In genomic region chr1:180858763-180859162, GRCm38 (mm10) we compare ENCODE assay signal across 20 mouse cellular contexts. TPM values are rescaled to one million over a fixed set of nuclear protein-coding genes. Genes with fewer than 3 reads are reported as not detected.
DNase-seq lines count a peak whose midpoint lies in the region; ATAC-seq and TF ChIP-seq lines count a peak whose summit lies in the region.
"Had no signal": no experiment of that assay in that cellular context is flagged by ENCODE, and none has a peak within 500 bp of the region (broad histone marks: within the 10 kb centered on the region; RNA-seq: fewer than 3 reads in every experiment).

No protein-coding gene starts in this region.

- peak overlapping the region; percentile 65; the same call in 1 of the 2 replicates for H3K27ac ChIP-seq in liver, embryonic 13.5 days
- H3K27ac ChIP-seq in liver, embryonic 11.5 days (ENCODE audit: low read depth, low read length) = no peak overlapping the region
- H3K27ac ChIP-seq in liver, postnatal 0 days (ENCODE audit: low read depth) = no peak overlapping the region
- H3K27ac ChIP-seq in stomach, postnatal 0 days (replicated peaks) = no peak overlapping the region
- H3K27ac ChIP-seq: embryonic facial prominence, embryonic 12.5 days; forebrain, embryonic 15.5 days; hindbrain, embryonic 10.5 days; hindbrain, embryonic 14.5 days had no signal

- TF ChIP-seq EP300 in liver, postnatal 0 days (IDR thresholded peaks at IDR 0.05; ENCODE audit: low read depth) = no peak
- no peak for TF ChIP-seq EP300 in stomach, postnatal 0 days (optimal IDR thresholded peaks at IDR 0.05)

- no peaks in the 10 kb centered on the region for H3K9me3 ChIP-seq in liver, embryonic 13.5 days (replicated peaks)
- no peaks in the 10 kb centered on the region for H3K9me3 ChIP-seq in liver, embryonic 11.5 days (ENCODE audit: control insufficient read depth, low read length)
- no peaks in the 10 kb centered on the region for H3K9me3 ChIP-seq in liver, postnatal 0 days (ENCODE audit: low read length)
- H3K9me3 ChIP-seq in stomach, postnatal 0 days (ENCODE audit: control insufficient read depth, low read length) = no peaks in the 10 kb centered on the region
- H3K9me3 ChIP-seq: embryonic facial prominence, embryonic 12.5 days; forebrain, embryonic 15.5 days; G1E; heart, embryonic 12.5 days; hindbrain, embryonic 10.5 days had no signal

- no peaks in the 10 kb centered on the region for H3K27me3 ChIP-seq in liver, embryonic 13.5 days
- no peaks in the 10 kb centered on the region for H3K27me3 ChIP-seq in liver, embryonic 11.5 days (replicated peaks; ENCODE audit: control insufficient read depth, insufficient read depth, low read length)
- no peaks in the 10 kb centered on the region for H3K27me3 ChIP-seq in liver, postnatal 0 days (ENCODE audit: insufficient read depth, low read length)
- no peaks in the 10 kb centered on the region for H3K27me3 ChIP-seq in stomach, postnatal 0 days (ENCODE audit: control insufficient read depth, insufficient read depth, low read length)
- H3K27me3 ChIP-seq: embryonic facial prominence, embryonic 12.5 days; forebrain, embryonic 15.5 days; heart, embryonic 12.5 days had no signal

- TF ChIP-seq CTCF in liver, postnatal 0 days (IDR thresholded peaks at IDR 0.05; ENCODE audit: low read depth) = no peak
- no peak for TF ChIP-seq CTCF in stomach, postnatal 0 days (IDR thresholded peaks at IDR 0.05; ENCODE audit: low read depth)

- H3K9ac ChIP-seq in liver, embryonic 13.5 days = no peak overlapping the region
- H3K9ac ChIP-seq in liver, embryonic 11.5 days (ENCODE audit: low read depth, low read length) = no peak overlapping the region
- H3K9ac ChIP-seq in liver, postnatal 0 days (replicated peaks) = no peak overlapping the region
- H3K9ac ChIP-seq in stomach, postnatal 0 days (ENCODE audit: low read length) = no peak overlapping the region
- H3K9ac ChIP-seq: embryonic facial prominence, embryonic 12.5 days; forebrain, embryonic 15.5 days; heart, embryonic 12.5 days; hindbrain, embryonic 14.5 days had no signal

- H3K4me1 ChIP-seq in liver, embryonic 13.5 days (replicated peaks) = peaks cover 61% of the 10 kb centered on the region
- H3K4me1 ChIP-seq in liver, embryonic 11.5 days (replicated peaks; ENCODE audit: control insufficient read depth, insufficient read depth, low read length) = peaks cover 8% of the 10 kb centered on the region
- H3K4me1 ChIP-seq in liver, postnatal 0 days (ENCODE audit: insufficient read depth) = peaks cover 3% of the 10 kb centered on the region; the same call in 1 of the 2 replicates
- H3K4me1 ChIP-seq in stomach, postnatal 0 days (replicated peaks; ENCODE audit: control insufficient read depth, insufficient read depth) = no peaks in the 10 kb centered on the region
- H3K4me1 ChIP-seq: embryonic facial prominence, embryonic 12.5 days; forebrain, embryonic 15.5 days; heart, embryonic 12.5 days; hindbrain, embryonic 10.5 days had no signal

- H3K4me3 ChIP-seq in liver, embryonic 13.5 days (replicated peaks) = no peak overlapping the region
- no peak overlapping the region for H3K4me3 ChIP-seq in liver, embryonic 11.5 days (ENCODE audit: low read depth, low read length)
- H3K4me3 ChIP-seq in liver, postnatal 0 days (ENCODE audit: low read depth, low read length) = no peak overlapping the region
- no peak overlapping the region for H3K4me3 ChIP-seq in stomach, postnatal 0 days (ENCODE audit: low read depth, low read length)
- H3K4me3 ChIP-seq: embryonic facial prominence, embryonic 12.5 days; forebrain, embryonic 15.5 days; heart, embryonic 12.5 days; hindbrain, embryonic 10.5 days had no signal

- no peak for DNase-seq in liver, embryonic 13.5 days
- no peak for DNase-seq in liver, embryonic 11.5 days (ENCODE audit: low spot score)
- DNase-seq in NIH3T3 (ENCODE audit: low read depth) = peak; percentile 14
- no peak for DNase-seq in liver, postnatal 0 days
- no peak for DNase-seq in stomach, postnatal 0 days (ENCODE audit: low spot score)
- DNase-seq in layer of hippocampus, adult 11-12 months (ENCODE audit: low spot score) = no peak
- no peak for DNase-seq in urinary bladder, postnatal 14 days (ENCODE audit: low spot score)
- DNase-seq: adrenal gland, postnatal 25 days; B cell, adult 2 months; cerebellum, adult 2 months; cerebellum, postnatal 25 days; gastrocnemius, postnatal 10 days had no signal

- no peak for ATAC-seq in liver, embryonic 13.5 days (ENCODE audit: low read depth)
- ATAC-seq in liver, embryonic 11.5 days (replicated peaks; ENCODE audit: low FRiP score) = no peak
- ATAC-seq in liver, postnatal 0 days = peak; percentile 49; the same call in 1 of the 2 replicates
- ATAC-seq in stomach, postnatal 0 days (ENCODE audit: low FRiP score, low TSS enrichment) = peak; percentile 68
- ATAC-seq: CD4-positive, CD25-positive, alpha-beta regulatory T cell, adult 4 months; forebrain, embryonic 15.5 days had no signal

- H3K36me3 ChIP-seq in liver, embryonic 13.5 days = peaks cover 89% of the 10 kb centered on the region
- peaks cover 55% of the 10 kb centered on the region for H3K36me3 ChIP-seq in liver, embryonic 11.5 days (ENCODE audit: control insufficient read depth, insufficient read depth, low read length)
- peaks cover 83% of the 10 kb centered on the region for H3K36me3 ChIP-seq in liver, postnatal 0 days (replicated peaks; ENCODE audit: insufficient read depth, low read length)
- peaks cover 20% of the 10 kb centered on the region for H3K36me3 ChIP-seq in stomach, postnatal 0 days (ENCODE audit: control insufficient read depth, insufficient read depth, low read length)

- no peak overlapping the region for H3K4me2 ChIP-seq in liver, embryonic 13.5 days
- no peak overlapping the region for H3K4me2 ChIP-seq in liver, embryonic 11.5 days
- H3K4me2 ChIP-seq in liver, postnatal 0 days (ENCODE audit: low read depth, low read length) = no peak overlapping the region
- H3K4me2 ChIP-seq in stomach, postnatal 0 days (replicated peaks; ENCODE audit: low read depth) = no peak overlapping the region
- H3K4me2 ChIP-seq: embryonic facial prominence, embryonic 12.5 days; forebrain, embryonic 15.5 days; heart, embryonic 12.5 days; hindbrain, embryonic 14.5 days had no signal

RNA-seq across cellular contexts. Expression of gene Sde2, which starts 7.8 kb away (rescaled TPM):
- polyA plus RNA-seq in liver, embryonic 13.5 days (2015; fragmentation: Nextera tagmentation; extraction: Ambion mirVana) = 25.1 and 29.7 TPM in 2 replicates
- 49.0 and 49.2 TPM in 2 replicates for polyA plus RNA-seq in liver, embryonic 11.5 days (2014; fragmentation: Nextera tagmentation; extraction: Ambion mirVana)
- polyA plus RNA-seq in liver, postnatal 0 days (2015; fragmentation: Nextera tagmentation; extraction: Ambion mirVana) = 11.5 and 11.8 TPM in 2 replicates
- 18.8 and 20.0 TPM in 2 replicates for polyA plus RNA-seq in stomach, postnatal 0 days (2015; fragmentation: Nextera tagmentation; extraction: Ambion mirVana)

RNA-seq across cellular contexts. Expression of gene Lefty2, which starts 34.1 kb away (rescaled TPM):
- not detected in 2 replicates for polyA plus RNA-seq in liver, embryonic 13.5 days (2015; fragmentation: Nextera tagmentation; extraction: Ambion mirVana)
- polyA plus RNA-seq in liver, embryonic 11.5 days (2014; fragmentation: Nextera tagmentation; extraction: Ambion mirVana) = not detected in 2 replicates
- polyA plus RNA-seq in liver, postnatal 0 days (2015; fragmentation: Nextera tagmentation; extraction: Ambion mirVana) = not detected in 2 replicates
- polyA plus RNA-seq in stomach, postnatal 0 days (2015; fragmentation: Nextera tagmentation; extraction: Ambion mirVana) = 0.13 and 0.15 TPM in 2 replicates
- polyA plus RNA-seq: CD4-positive, CD25-positive, alpha-beta regulatory T cell, adult 4 months; forebrain, embryonic 11.5 days; G1E had no signal

RNA-seq across cellular contexts. Expression of gene H3f3a, which starts 45.0 kb away (rescaled TPM):
- polyA plus RNA-seq in liver, embryonic 13.5 days (2015; fragmentation: Nextera tagmentation; extraction: Ambion mirVana) = 2,174 and 2,523 TPM in 2 replicates
- 1,897 and 1,996 TPM in 2 replicates for polyA plus RNA-seq in liver, embryonic 11.5 days (2014; fragmentation: Nextera tagmentation; extraction: Ambion mirVana)
- polyA plus RNA-seq in liver, postnatal 0 days (2015; fragmentation: Nextera tagmentation; extraction: Ambion mirVana) = 1,306 and 1,327 TPM in 2 replicates
- polyA plus RNA-seq in stomach, postnatal 0 days (2015; fragmentation: Nextera tagmentation; extraction: Ambion mirVana) = 1,633 and 1,693 TPM in 2 replicates

RNA-seq across cellular contexts. Expression of gene Pycr2, which starts 45.3 kb away (rescaled TPM):
- polyA plus RNA-seq in liver, embryonic 13.5 days (2015; fragmentation: Nextera tagmentation; extraction: Ambion mirVana) = 122 and 128 TPM in 2 replicates
- polyA plus RNA-seq in liver, embryonic 11.5 days (2014; fragmentation: Nextera tagmentation; extraction: Ambion mirVana) = 162 and 171 TPM in 2 replicates
- 33.3 and 43.4 TPM in 2 replicates for polyA plus RNA-seq in liver, postnatal 0 days (2015; fragmentation: Nextera tagmentation; extraction: Ambion mirVana)
- 62.6 and 63.7 TPM in 2 replicates for polyA plus RNA-seq in stomach, postnatal 0 days (2015; fragmentation: Nextera tagmentation; extraction: Ambion mirVana)

Comparison
In these comparisons a context has a peak if more than half of its experiments do, and no peak if none do; other contexts are left out.
1. ATAC-seq: peak in liver, postnatal 0 days (single experiment) and stomach, postnatal 0 days (single experiment); none in liver, embryonic 13.5 days (single experiment) and liver, embryonic 11.5 days (single experiment).